Mouse (Mus musculus): ENCODE results near the gene Rpl10a. TPM values are rescaled to one million over a fixed set of nuclear protein-coding genes. Genes with fewer than 3 reads are reported as not detected.

The Rpl10a gene
- total and polyA plus RNA-seq, 3 experiments: 2,044 to 2,803 TPM; not detected in 1

DNA sequence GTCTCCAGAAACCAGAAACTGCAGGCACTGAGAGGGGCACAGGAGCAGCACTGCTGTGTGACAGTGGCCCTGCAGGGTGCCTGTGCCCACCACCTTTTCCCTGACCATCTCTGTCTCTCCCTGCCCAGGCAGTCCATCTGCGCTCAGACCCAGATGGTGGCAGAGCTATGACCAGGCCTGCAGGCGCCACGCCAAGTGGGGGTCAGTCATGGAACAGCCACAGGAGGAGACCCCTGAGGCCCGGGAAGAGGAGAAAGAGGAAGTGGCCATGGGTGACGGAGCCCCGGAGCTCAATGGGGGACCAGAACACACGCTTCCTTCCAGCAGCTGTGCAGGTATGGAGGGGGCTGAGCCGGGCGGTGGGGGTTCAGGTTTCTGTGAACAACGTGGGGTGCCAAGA is 42.1 kb upstream of the Rpl10a start:
- H3K79me2 ChIP-seq (ENCODE audit: control insufficient read depth, insufficient read depth, low read length, poor library complexity): no peaks in the 10 kb centered on the region
- no peak overlapping the region for H3K27ac ChIP-seq (ENCODE audit: control insufficient read depth, low read depth, low read length)
- no peak overlapping the region for H3K9ac ChIP-seq (ENCODE audit: control insufficient read depth, low read depth, low read length, poor library complexity, severe bottlenecking)
- no peaks in the 10 kb centered on the region for H3K27me3 ChIP-seq (ENCODE audit: control insufficient read depth in 1 of 2, insufficient read depth in 2 of 2, low read length in 2 of 2)
- H3K9me3 ChIP-seq (replicated peaks; ENCODE audit: insufficient read depth, low read length): no peaks in the 10 kb centered on the region
- DNase-seq (ENCODE audit: low read depth, low spot score): no peak
- H3K36me3 ChIP-seq (ENCODE audit: control insufficient read depth in 1 of 2, insufficient read depth in 2 of 2, low read length in 2 of 2): peaks cover 0 to 3% of the 10 kb centered on the region in 2 experiments; a peak in 1 of 4 replicates
- H3K4me3 ChIP-seq (ENCODE audit: control insufficient read depth in 1 of 2, insufficient read depth in 1 of 2, low read depth in 2 of 2, low read length in 2 of 2): no peak overlapping the region
- peaks cover 11 to 14% of the 10 kb centered on the region in 2 experiments for H3K4me1 ChIP-seq (ENCODE audit: control insufficient read depth in 1 of 2, insufficient read depth in 2 of 2, low read length in 2 of 2)
- TF ChIP-seq POLR2AphosphoS5 (IDR thresholded peaks at IDR 0.05; ENCODE audit: borderline replicate concordance, low read depth, low read length): no peak
- no peak for TF ChIP-seq CHD2 (IDR thresholded peaks at IDR 0.05; ENCODE audit: low read length)
- no peak for TF ChIP-seq UBTF (IDR thresholded peaks at IDR 0.05; ENCODE audit: borderline replicate concordance, insufficient read depth, low read depth, low read length)
- no peak for TF ChIP-seq ZC3H11A (IDR thresholded peaks at IDR 0.05; ENCODE audit: low read depth, low read length)

DNA sequence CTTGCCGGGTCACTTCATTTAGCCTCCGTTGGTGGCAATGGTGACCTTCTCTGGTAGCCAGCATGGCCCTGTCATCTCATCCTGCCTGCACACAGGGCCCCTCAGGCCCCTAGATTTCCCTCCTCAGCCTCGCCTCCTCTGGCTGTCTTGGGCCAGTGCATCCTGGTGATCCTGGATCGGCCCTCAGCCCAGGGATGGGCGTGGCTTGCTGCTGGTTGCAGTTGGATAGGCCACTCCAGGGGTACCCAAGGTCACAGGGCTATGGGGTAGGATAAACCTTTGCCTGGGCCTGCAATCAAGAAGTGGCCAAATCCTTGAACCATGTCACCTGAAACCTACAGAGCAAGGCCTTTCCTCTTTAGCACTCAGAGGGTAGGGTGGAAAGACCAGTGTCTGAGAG is 41.3 kb upstream of the Rpl10a start:
- Histone ChIP-seq H3K9me3 (replicated peaks; ENCODE audit: insufficient read depth, low read length) (no peaks in the 10 kb centered on the region), H3K4me3 (ENCODE audit: control insufficient read depth in 1 of 2, insufficient read depth in 1 of 2, low read depth in 2 of 2, low read length in 2 of 2) (no peak overlapping the region), H3K79me2 (ENCODE audit: control insufficient read depth, insufficient read depth, low read length, poor library complexity) (no peaks in the 10 kb centered on the region), H3K36me3 (ENCODE audit: control insufficient read depth in 1 of 2, insufficient read depth in 2 of 2, low read length in 2 of 2) (peaks cover 0 to 3% of the 10 kb centered on the region in 2 experiments; a peak in 1 of 4 replicates), H3K27ac (ENCODE audit: control insufficient read depth, low read depth, low read length) (no peak overlapping the region), H3K9ac (ENCODE audit: control insufficient read depth, low read depth, low read length, poor library complexity, severe bottlenecking) (no peak overlapping the region), H3K27me3 (ENCODE audit: control insufficient read depth in 1 of 2, insufficient read depth in 2 of 2, low read length in 2 of 2) (no peaks in the 10 kb centered on the region), H3K4me1 (ENCODE audit: control insufficient read depth in 1 of 2, insufficient read depth in 2 of 2, low read length in 2 of 2) (peaks cover 11 to 16% of the 10 kb centered on the region in 2 experiments)
- DNase-seq (ENCODE audit: low read depth, low spot score): no peak
- TF ChIP-seq MAX (IDR thresholded peaks at IDR 0.05; ENCODE audit: low read length) (no peak), ELF1 (IDR thresholded peaks at IDR 0.05; ENCODE audit: low read depth, low read length) (no peak), ZC3H11A (IDR thresholded peaks at IDR 0.05; ENCODE audit: low read depth, low read length) (no peak), BHLHE40 (IDR thresholded peaks at IDR 0.05; ENCODE audit: borderline replicate concordance, low read depth, low read length) (no peak), EP300 (IDR thresholded peaks at IDR 0.05; ENCODE audit: low read depth in 1 of 2, low read length in 2 of 2) (no peak)

DNA sequence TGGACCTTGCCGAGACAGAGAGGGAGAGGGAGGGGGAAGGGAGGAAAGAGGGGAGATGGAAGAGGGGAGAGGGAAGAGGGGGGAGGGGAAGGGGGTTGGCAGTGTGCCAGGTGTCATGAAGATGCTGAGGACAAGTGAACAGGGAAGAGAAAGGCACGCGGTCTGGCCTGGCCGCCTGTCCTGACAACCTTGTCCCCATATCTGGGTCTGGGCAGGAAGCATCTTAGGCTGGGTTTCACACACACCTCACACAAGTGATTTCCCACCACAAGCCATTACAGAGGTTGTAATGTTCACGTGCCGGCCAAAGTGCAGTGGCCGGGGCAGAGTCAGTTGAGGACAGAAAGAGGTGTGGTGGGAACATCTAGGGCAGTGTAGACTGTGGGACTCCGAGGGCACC is 40.7 kb upstream of the Rpl10a start:
- H3K36me3 ChIP-seq (ENCODE audit: control insufficient read depth in 1 of 2, insufficient read depth in 2 of 2, low read length in 2 of 2): peaks cover 0 to 3% of the 10 kb centered on the region in 2 experiments; a peak in 1 of 4 replicates
- no peaks in the 10 kb centered on the region for H3K27me3 ChIP-seq (ENCODE audit: control insufficient read depth in 1 of 2, insufficient read depth in 2 of 2, low read length in 2 of 2)
- no peaks in the 10 kb centered on the region for H3K9me3 ChIP-seq (replicated peaks; ENCODE audit: insufficient read depth, low read length)
- peaks cover 11 to 16% of the 10 kb centered on the region in 2 experiments for H3K4me1 ChIP-seq (ENCODE audit: control insufficient read depth in 1 of 2, insufficient read depth in 2 of 2, low read length in 2 of 2)
- no peaks in the 10 kb centered on the region for H3K79me2 ChIP-seq (ENCODE audit: control insufficient read depth, insufficient read depth, low read length, poor library complexity)
- H3K27ac ChIP-seq (ENCODE audit: control insufficient read depth, low read depth, low read length): no peak overlapping the region
- no peak for DNase-seq (ENCODE audit: low read depth, low spot score)
- no peak overlapping the region for H3K9ac ChIP-seq (ENCODE audit: control insufficient read depth, low read depth, low read length, poor library complexity, severe bottlenecking)
- no peak for TF ChIP-seq USF2 (IDR thresholded peaks at IDR 0.05; ENCODE audit: borderline replicate concordance in 1 of 2, insufficient read depth in 1 of 2, low read depth in 1 of 2, low read length in 2 of 2)
- no peak for TF ChIP-seq ZC3H11A (IDR thresholded peaks at IDR 0.05; ENCODE audit: low read depth, low read length)
- no peak for TF ChIP-seq TAL1 (IDR thresholded peaks at IDR 0.05; ENCODE audit: low read length)
- no peak for TF ChIP-seq MYB (IDR thresholded peaks at IDR 0.05; ENCODE audit: low read depth, low read length)
- no peak for TF ChIP-seq MYC (IDR thresholded peaks at IDR 0.05; ENCODE audit: low read depth, low read length)
- no peak for TF ChIP-seq MAZ (IDR thresholded peaks at IDR 0.05; ENCODE audit: low read depth, low read length)
- no peak for TF ChIP-seq BHLHE40 (IDR thresholded peaks at IDR 0.05; ENCODE audit: borderline replicate concordance, low read depth, low read length)
- TF ChIP-seq MEF2A (IDR thresholded peaks at IDR 0.05; ENCODE audit: extremely low read depth, insufficient replicate concordance, low read depth, low read length, poor library complexity, severe bottlenecking): no peak
- TF ChIP-seq TBP (IDR thresholded peaks at IDR 0.05; ENCODE audit: low read depth, low read length): no peak
- TF ChIP-seq GABPA (IDR thresholded peaks at IDR 0.05; ENCODE audit: low read depth, low read length): no peak
- no peak for TF ChIP-seq POLR2AphosphoS2 (IDR thresholded peaks at IDR 0.05; ENCODE audit: low read length)
- no peak for TF ChIP-seq E2F4 (IDR thresholded peaks at IDR 0.05; ENCODE audit: borderline replicate concordance, low read depth, low read length)
- no peak for TF ChIP-seq NRF1 (IDR thresholded peaks at IDR 0.05; ENCODE audit: insufficient read depth, low read depth, low read length, poor library complexity, severe bottlenecking)
- no peak for TF ChIP-seq USF1 (IDR thresholded peaks at IDR 0.05; ENCODE audit: low read depth, low read length)
- no peak for TF ChIP-seq KAT2A (conservative IDR thresholded peaks at IDR 0.05; ENCODE audit: low read depth, low read length)
- no peak for TF ChIP-seq RCOR1 (IDR thresholded peaks at IDR 0.05; ENCODE audit: low read depth, low read length)
- TF ChIP-seq ZKSCAN1 (IDR thresholded peaks at IDR 0.05; ENCODE audit: low read depth, low read length): no peak
- no peak overlapping the region for H3K4me3 ChIP-seq (ENCODE audit: control insufficient read depth in 1 of 2, insufficient read depth in 1 of 2, low read depth in 2 of 2, low read length in 2 of 2)
